29 mouse cellular contexts compared by ENCODE assay signal in genomic region chr14:105087001-105087400, GRCm38 (mm10).
A peak's percentile ranks its signal among the peaks of the same experiment; 100 is the strongest.
DNase-seq lines count a peak whose midpoint lies in the region; ATAC-seq and TF ChIP-seq lines count a peak whose summit lies in the region.
"Had no signal": no experiment of that assay in that cellular context is flagged by ENCODE, and none has a peak within 500 bp of the region (broad histone marks: within the 10 kb centered on the region; RNA-seq: fewer than 3 reads in every experiment).

No protein-coding gene starts in this region.

- TF ChIP-seq CTCF in heart, adult 2 months (IDR thresholded peaks at IDR 0.05): no peak

- no peak for DNase-seq in frontal cortex, postnatal 10 days (ENCODE audit: low spot score in 2 of 2)
- peak; percentile 81 for DNase-seq in brain, adult 2 months (ENCODE audit: low read depth, low spot score)
- DNase-seq in left cerebral cortex, postnatal 14 days (ENCODE audit: low spot score in 2 of 2): peak; percentile 53 to 66
- DNase-seq in right cerebral cortex, postnatal 14 days: peak; percentile 21
- DNase-seq in heart, adult 2 months: no peak
- DNase-seq in cerebellum, adult 9-10 months: no peak
- DNase-seq in testis, postnatal 14 days (ENCODE audit: low spot score): no peak
- DNase-seq: adrenal gland, adult 8-10 months; cerebellum, adult 11 months; cerebellum, adult 9-11 months; embryo, embryonic 11 days; gastrocnemius, postnatal 14 days; heart, postnatal 4 days; kidney, adult 11 months; kidney, postnatal 14 days; layer of hippocampus, adult 9-11 months; liver, embryonic 13.5 days; lung, adult 18-20 months; lung, postnatal 4 days; midbrain, embryonic 14.5 days had no signal

- no peak for TF ChIP-seq EP300 in heart, adult 2 months (IDR thresholded peaks at IDR 0.05; ENCODE audit: insufficient read depth, low read depth, low read length)

- peak; percentile 90 for ATAC-seq in frontal cortex, adult (ENCODE audit: low TSS enrichment)
- ATAC-seq: activated CD4-positive, CD25-positive, alpha-beta regulatory T cell, adult 4 months; forebrain, embryonic 14.5 days; lung, postnatal 0 days had no signal

- intact Hi-C loops in left cerebral cortex, postnatal 14 days (cut with DNase I): no loop called here
- intact Hi-C loops in heart, adult 2 months (cut with DNase I): no loop called here

- H3K4me1 ChIP-seq in heart, adult 2 months (ENCODE audit: control insufficient read depth, insufficient read depth, low read length): no peaks in the 10 kb centered on the region
- H3K4me1 ChIP-seq: embryonic facial prominence, embryonic 12.5 days; liver, embryonic 13.5 days; megakaryocyte, embryonic 14.5 days; stomach, embryonic 15.5 days had no signal

- no peak overlapping the region for H3K27ac ChIP-seq in heart, adult 2 months
- H3K27ac ChIP-seq: embryonic facial prominence, embryonic 12.5 days; hindbrain, embryonic 13.5 days; liver, embryonic 13.5 days; stomach, embryonic 15.5 days had no signal

- no peak overlapping the region for H3K4me3 ChIP-seq in heart, adult 2 months
- H3K4me3 ChIP-seq: embryonic facial prominence, embryonic 12.5 days; hindbrain, embryonic 13.5 days; liver, embryonic 13.5 days; megakaryocyte, embryonic 14.5 days; stomach, embryonic 15.5 days had no signal

- H3K36me3 ChIP-seq in heart, adult 2 months (ENCODE audit: control insufficient read depth, insufficient read depth, low read length): no peaks in the 10 kb centered on the region
- H3K36me3 ChIP-seq: embryonic facial prominence, embryonic 12.5 days; hindbrain, embryonic 13.5 days; liver, embryonic 13.5 days; stomach, embryonic 15.5 days had no signal

- H3K79me2 ChIP-seq in heart, adult 2 months (replicated peaks; ENCODE audit: control insufficient read depth, insufficient read depth, low read length): no peaks in the 10 kb centered on the region

- 83% methylated on average over 4 of the region's 4 CpGs for WGBS in heart, adult 2 months

- no peaks in the 10 kb centered on the region for H3K27me3 ChIP-seq in heart, adult 2 months (ENCODE audit: control insufficient read depth, insufficient read depth, low read length)
- H3K27me3 ChIP-seq: CH12.LX; embryonic facial prominence, embryonic 12.5 days; hindbrain, embryonic 13.5 days; liver, embryonic 13.5 days; megakaryocyte, embryonic 14.5 days; stomach, embryonic 15.5 days had no signal

- no peak for TF ChIP-seq POLR2A in heart, adult 2 months (IDR thresholded peaks at IDR 0.05; ENCODE audit: insufficient read depth, low read depth, low read length)

- H3K9ac ChIP-seq in heart, adult 2 months (ENCODE audit: low read depth, low read length): no peak overlapping the region
- H3K9ac ChIP-seq: embryonic facial prominence, embryonic 12.5 days; hindbrain, embryonic 13.5 days; liver, embryonic 13.5 days; stomach, embryonic 15.5 days had no signal

Comparison
In these comparisons a context has a peak if more than half of its experiments do, and no peak if none do; other contexts are left out.
1. DNase-seq: peak in brain, adult 2 months (single experiment), left cerebral cortex, postnatal 14 days (2 of 2) and right cerebral cortex, postnatal 14 days (single experiment); none in frontal cortex, postnatal 10 days (0 of 2), heart, adult 2 months (0 of 2), cerebellum, adult 9-10 months (single experiment) and testis, postnatal 14 days (single experiment).